Mouse (Mus musculus): Measurements from ENCODE around the gene Adal. TPM values are rescaled to one million over a fixed set of nuclear protein-coding genes. Genes with fewer than 3 reads are reported as not detected.
A peak's percentile ranks its signal among the peaks of the same experiment; 100 is the strongest.

Adal gene
- polyA plus RNA-seq, 1 experiment from 2014 or later: 22.7 TPM

GRCm38 (mm10) chr2:121132822-121133221, 7.4 kb upstream of the Adal start:
- no peaks in the 10 kb centered on the region for H3K4me1 ChIP-seq (ENCODE audit: control insufficient read depth, insufficient read depth, low read length)
- H3K4me2 ChIP-seq (replicated peaks; ENCODE audit: low read depth, low read length): no peak overlapping the region
- H3K36me3 ChIP-seq (ENCODE audit: control insufficient read depth, insufficient read depth, low read length): no peaks in the 10 kb centered on the region
- H3K27me3 ChIP-seq (ENCODE audit: control insufficient read depth, insufficient read depth, low read length): no peaks in the 10 kb centered on the region
- H3K9ac ChIP-seq (ENCODE audit: low read depth, low read length): no peak overlapping the region
- no peak for ATAC-seq (ENCODE audit: low FRiP score, low TSS enrichment)
- 71% methylated on average over 1 of the region's 1 CpGs for WGBS
- H3K4me3 ChIP-seq (ENCODE audit: low read length): no peak overlapping the region
- H3K9me3 ChIP-seq (ENCODE audit: control insufficient read depth, low read length): peaks cover 2% of the 10 kb centered on the region
- no peak overlapping the region for H3K27ac ChIP-seq (ENCODE audit: low read depth, low read length)

DNA sequence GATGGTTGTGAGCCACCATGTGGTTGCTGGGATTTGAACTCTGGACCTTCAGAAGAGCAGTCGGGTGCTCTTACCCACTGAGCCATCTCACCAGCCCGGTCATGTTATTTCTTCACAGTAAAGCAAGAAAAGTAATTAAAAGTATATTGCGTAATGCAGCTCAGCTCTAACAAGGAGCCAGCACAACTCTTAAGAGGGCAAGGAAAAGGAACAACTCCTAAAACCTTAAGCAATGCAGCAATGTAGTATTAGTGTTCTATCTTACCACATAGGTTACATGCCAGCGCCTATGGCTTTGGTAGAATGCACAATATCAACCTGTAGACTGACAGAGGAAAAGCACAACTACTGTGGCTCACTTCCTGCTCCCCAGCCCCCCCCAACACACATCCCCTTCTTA, 2.9 kb upstream of the Adal start:
- Histone ChIP-seq H3K9me3 (ENCODE audit: control insufficient read depth, low read length) (peaks cover 12% of the 10 kb centered on the region), H3K27ac (ENCODE audit: low read depth, low read length) (no peak overlapping the region), H3K27me3 (ENCODE audit: control insufficient read depth, insufficient read depth, low read length) (no peaks in the 10 kb centered on the region), H3K4me1 (ENCODE audit: control insufficient read depth, insufficient read depth, low read length) (peaks cover 15% of the 10 kb centered on the region; the same call in 1 of the 2 replicates), H3K9ac (ENCODE audit: low read depth, low read length) (no peak overlapping the region), H3K4me3 (ENCODE audit: low read length) (no peak overlapping the region), H3K36me3 (ENCODE audit: control insufficient read depth, insufficient read depth, low read length) (peaks cover 11% of the 10 kb centered on the region), H3K4me2 (replicated peaks; ENCODE audit: low read depth, low read length) (no peak overlapping the region)
- 97% methylated on average over 4 of the region's 4 CpGs for WGBS
- ATAC-seq (ENCODE audit: low FRiP score, low TSS enrichment): no peak

DNA sequence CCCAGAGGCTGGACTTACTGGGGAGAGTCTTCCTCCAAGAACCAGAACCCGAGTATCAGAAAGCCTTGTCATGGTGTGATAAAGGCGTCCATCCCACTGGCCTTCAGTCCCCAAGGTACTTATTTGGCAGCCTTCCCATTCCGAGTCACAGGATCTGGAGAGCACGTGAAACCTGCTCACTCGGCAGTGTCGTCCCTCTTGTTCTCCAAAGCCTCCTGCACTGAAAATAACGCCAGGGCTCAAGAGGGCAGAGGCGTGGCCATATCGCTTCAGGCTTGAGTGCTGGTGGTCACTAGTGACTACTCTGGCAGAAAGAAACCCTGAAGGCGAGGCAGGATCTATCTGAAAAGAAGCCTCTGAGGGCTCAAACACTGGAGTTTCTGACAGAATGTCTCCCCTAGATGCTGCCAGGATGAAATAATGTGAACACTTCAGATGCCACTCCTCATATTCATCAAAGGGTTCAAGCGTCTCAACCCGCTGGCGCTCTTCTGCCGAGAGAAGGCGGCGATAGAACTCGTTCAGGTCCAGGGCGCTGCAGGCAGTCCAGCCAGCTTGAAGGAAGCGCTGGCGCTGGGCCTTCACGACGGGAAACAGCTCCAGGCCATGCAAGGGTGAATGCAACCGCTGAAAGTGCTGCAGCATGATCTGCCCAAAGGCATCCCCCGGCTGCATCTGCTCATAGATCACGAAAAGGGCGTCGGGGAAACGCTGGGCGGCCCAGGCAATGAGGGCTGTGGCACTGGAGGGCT, 786 bp upstream of the Adal start:
- 60% methylated on average over 29 of the region's 29 CpGs for WGBS
- H3K27ac ChIP-seq (ENCODE audit: low read depth, low read length): peak overlapping the region; percentile 98
- peaks cover 12% of the 10 kb centered on the region for H3K9me3 ChIP-seq (ENCODE audit: control insufficient read depth, low read length)
- H3K4me2 ChIP-seq (replicated peaks; ENCODE audit: low read depth, low read length): peak overlapping the region; percentile 80
- H3K9ac ChIP-seq (ENCODE audit: low read depth, low read length): peak overlapping the region; percentile 79
- ATAC-seq (ENCODE audit: low FRiP score, low TSS enrichment): peak; percentile 29; the same call in 1 of the 2 replicates
- H3K36me3 ChIP-seq (ENCODE audit: control insufficient read depth, insufficient read depth, low read length): peaks cover 17% of the 10 kb centered on the region
- H3K4me3 ChIP-seq (ENCODE audit: low read length): peak overlapping the region; percentile 65
- peaks cover 15% of the 10 kb centered on the region; the same call in 1 of the 2 replicates for H3K4me1 ChIP-seq (ENCODE audit: control insufficient read depth, insufficient read depth, low read length)
- H3K27me3 ChIP-seq (ENCODE audit: control insufficient read depth, insufficient read depth, low read length): no peaks in the 10 kb centered on the region

GRCm38 (mm10) chr2:121141216-121142035, 1.2 kb downstream of the Adal start:
- H3K27me3 ChIP-seq (ENCODE audit: control insufficient read depth, insufficient read depth, low read length): no peaks in the 10 kb centered on the region
- peak overlapping the region; percentile 65 for H3K4me3 ChIP-seq (ENCODE audit: low read length)
- peaks cover 15% of the 10 kb centered on the region; the same call in 1 of the 2 replicates for H3K4me1 ChIP-seq (ENCODE audit: control insufficient read depth, insufficient read depth, low read length)
- no peak for ATAC-seq (ENCODE audit: low FRiP score, low TSS enrichment)
- WGBS: 73% methylated on average over 16 of the region's 16 CpGs
- peak overlapping the region; percentile 80 for H3K4me2 ChIP-seq (replicated peaks; ENCODE audit: low read depth, low read length)
- H3K27ac ChIP-seq (ENCODE audit: low read depth, low read length): peak overlapping the region; percentile 98; the same call in 1 of the 2 replicates
- peaks cover 10% of the 10 kb centered on the region for H3K9me3 ChIP-seq (ENCODE audit: control insufficient read depth, low read length)
- peak overlapping the region; percentile 79 for H3K9ac ChIP-seq (ENCODE audit: low read depth, low read length)
- H3K36me3 ChIP-seq (ENCODE audit: control insufficient read depth, insufficient read depth, low read length): peaks cover 27% of the 10 kb centered on the region

DNA sequence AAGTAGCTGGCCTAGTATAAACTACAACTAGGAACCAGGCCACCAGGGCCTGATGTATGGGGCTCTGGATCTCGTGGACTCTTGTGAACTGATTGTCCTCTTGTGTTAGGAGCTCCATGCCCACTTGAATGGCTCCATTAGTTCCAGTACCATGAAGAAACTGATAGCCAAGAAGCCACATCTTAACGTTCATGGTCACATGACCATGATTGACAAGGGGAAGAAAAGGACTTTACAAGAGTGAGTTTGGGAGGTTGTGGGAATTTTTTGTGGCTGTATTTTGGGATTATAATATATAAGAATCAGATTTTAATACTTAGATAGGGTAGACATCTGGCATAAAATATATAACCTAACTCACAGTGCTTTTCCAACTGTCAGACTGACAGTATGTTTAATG, 2.2 kb downstream of the Adal start:
- WGBS: 74% methylated on average over 2 of the region's 2 CpGs
- no peak for ATAC-seq (ENCODE audit: low FRiP score, low TSS enrichment)
- Histone ChIP-seq H3K36me3 (ENCODE audit: control insufficient read depth, insufficient read depth, low read length) (peaks cover 31% of the 10 kb centered on the region), H3K4me2 (replicated peaks; ENCODE audit: low read depth, low read length) (no peak overlapping the region), H3K4me1 (ENCODE audit: control insufficient read depth, insufficient read depth, low read length) (peaks cover 15% of the 10 kb centered on the region; the same call in 1 of the 2 replicates), H3K4me3 (ENCODE audit: low read length) (no peak overlapping the region), H3K9ac (ENCODE audit: low read depth, low read length) (no peak overlapping the region), H3K9me3 (ENCODE audit: control insufficient read depth, low read length) (peaks cover 10% of the 10 kb centered on the region), H3K27ac (ENCODE audit: low read depth, low read length) (no peak overlapping the region), H3K27me3 (ENCODE audit: control insufficient read depth, insufficient read depth, low read length) (no peaks in the 10 kb centered on the region)

- no peak overlapping the region for H3K4me2 ChIP-seq (replicated peaks; ENCODE audit: low read depth, low read length)
- no peak overlapping the region for H3K4me3 ChIP-seq (ENCODE audit: low read length)
- no peaks in the 10 kb centered on the region for H3K4me1 ChIP-seq (ENCODE audit: control insufficient read depth, insufficient read depth, low read length)
- WGBS: 94% methylated on average over 5 of the region's 5 CpGs
- H3K9ac ChIP-seq (ENCODE audit: low read depth, low read length): no peak overlapping the region
- H3K9me3 ChIP-seq (ENCODE audit: control insufficient read depth, low read length): no peaks in the 10 kb centered on the region
- no peak for ATAC-seq (ENCODE audit: low FRiP score, low TSS enrichment)
- peaks cover 30% of the 10 kb centered on the region for H3K36me3 ChIP-seq (ENCODE audit: control insufficient read depth, insufficient read depth, low read length)
- no peaks in the 10 kb centered on the region for H3K27me3 ChIP-seq (ENCODE audit: control insufficient read depth, insufficient read depth, low read length)
- H3K27ac ChIP-seq (ENCODE audit: low read depth, low read length): no peak overlapping the region
These were observed 9.5 kb downstream of the Adal start for GRCm38 (mm10) chr2:121149679-121150078.

GRCm38 (mm10) chr2:121153100-121153499, 12.9 kb downstream of the Adal start:
- H3K27ac ChIP-seq (ENCODE audit: low read depth, low read length): no peak overlapping the region
- ATAC-seq (ENCODE audit: low FRiP score, low TSS enrichment): no peak
- no peak overlapping the region for H3K9ac ChIP-seq (ENCODE audit: low read depth, low read length)
- H3K36me3 ChIP-seq (ENCODE audit: control insufficient read depth, insufficient read depth, low read length): peaks cover 25% of the 10 kb centered on the region
- no peaks in the 10 kb centered on the region for H3K9me3 ChIP-seq (ENCODE audit: control insufficient read depth, low read length)
- no peaks in the 10 kb centered on the region for H3K4me1 ChIP-seq (ENCODE audit: control insufficient read depth, insufficient read depth, low read length)
- no peak overlapping the region for H3K4me3 ChIP-seq (ENCODE audit: low read length)
- H3K27me3 ChIP-seq (ENCODE audit: control insufficient read depth, insufficient read depth, low read length): no peaks in the 10 kb centered on the region
- no peak overlapping the region for H3K4me2 ChIP-seq (replicated peaks; ENCODE audit: low read depth, low read length)
- 88% methylated on average over 3 of the region's 3 CpGs for WGBS

DNA sequence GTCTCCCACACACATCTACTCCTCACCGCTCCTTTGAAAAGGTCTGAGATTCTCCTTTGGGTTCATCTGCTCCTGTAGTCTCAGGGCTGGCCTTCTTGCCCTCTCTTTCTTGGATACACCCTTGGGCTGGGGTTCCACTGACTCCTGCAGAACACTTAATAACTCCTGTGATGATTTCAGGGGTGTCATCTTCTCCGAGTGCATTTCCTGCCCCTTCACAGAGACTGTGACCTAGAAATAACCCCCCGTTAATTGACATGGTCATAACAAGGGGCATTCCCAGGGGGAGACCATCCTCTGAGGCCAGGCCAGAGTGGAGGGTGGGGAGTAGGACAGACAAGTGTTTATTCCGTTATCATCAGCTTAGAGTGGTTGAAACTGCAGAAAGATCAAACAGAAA, 28.9 kb downstream of the Adal start:
- Histone ChIP-seq H3K4me1 (ENCODE audit: control insufficient read depth, insufficient read depth, low read length) (peaks cover 19% of the 10 kb centered on the region), H3K9ac (ENCODE audit: low read depth, low read length) (peak overlapping the region; percentile 74; the same call in 1 of the 2 replicates), H3K4me3 (ENCODE audit: low read length) (peak overlapping the region; percentile 65), H3K27me3 (ENCODE audit: control insufficient read depth, insufficient read depth, low read length) (no peaks in the 10 kb centered on the region), H3K9me3 (ENCODE audit: control insufficient read depth, low read length) (no peaks in the 10 kb centered on the region), H3K4me2 (replicated peaks; ENCODE audit: low read depth, low read length) (peak overlapping the region; percentile 70), H3K27ac (ENCODE audit: low read depth, low read length) (no peak overlapping the region), H3K36me3 (ENCODE audit: control insufficient read depth, insufficient read depth, low read length) (peaks cover 22% of the 10 kb centered on the region)
- WGBS: 39% methylated on average over 4 of the region's 4 CpGs
- no peak for ATAC-seq (ENCODE audit: low FRiP score, low TSS enrichment)

DNA sequence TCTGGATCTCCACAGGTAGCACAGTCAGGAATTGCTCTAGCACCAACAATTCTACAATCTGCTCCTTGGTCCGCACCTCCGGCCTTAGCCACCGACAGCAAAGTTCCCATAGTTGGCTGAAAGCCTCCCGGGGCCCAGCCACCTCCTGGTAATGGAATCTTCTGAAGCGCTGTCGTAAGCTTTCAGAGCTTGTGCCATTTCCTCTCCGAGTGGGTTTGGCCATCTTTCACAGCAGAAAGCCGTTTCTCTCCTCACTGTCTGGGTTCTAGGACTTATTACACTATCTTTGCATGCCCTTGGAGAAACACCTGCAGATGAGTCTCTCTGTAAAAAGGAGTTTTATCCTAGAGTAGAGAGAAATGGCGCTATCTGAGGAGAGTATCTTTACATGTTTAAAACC, 29.7 kb downstream of the Adal start:
- ATAC-seq (ENCODE audit: low FRiP score, low TSS enrichment): no peak
- H3K4me1 ChIP-seq (ENCODE audit: control insufficient read depth, insufficient read depth, low read length): peaks cover 19% of the 10 kb centered on the region
- H3K4me2 ChIP-seq (replicated peaks; ENCODE audit: low read depth, low read length): peak overlapping the region; percentile 70
- H3K9me3 ChIP-seq (ENCODE audit: control insufficient read depth, low read length): no peaks in the 10 kb centered on the region
- no peaks in the 10 kb centered on the region for H3K27me3 ChIP-seq (ENCODE audit: control insufficient read depth, insufficient read depth, low read length)
- 6% methylated on average over 9 of the region's 9 CpGs for WGBS
- peak overlapping the region; percentile 93; the same call in 1 of the 2 replicates for H3K27ac ChIP-seq (ENCODE audit: low read depth, low read length)
- H3K4me3 ChIP-seq (ENCODE audit: low read length): peak overlapping the region; percentile 65
- H3K9ac ChIP-seq (ENCODE audit: low read depth, low read length): peak overlapping the region; percentile 74
- H3K36me3 ChIP-seq (ENCODE audit: control insufficient read depth, insufficient read depth, low read length): peaks cover 23% of the 10 kb centered on the region
